Mouse (Mus musculus) lung, postnatal 25 days (tissue): ENCODE results near the gene Cd209d.
"Not testable (repeated sequence)": the region's sequence is repeated elsewhere in the genome, so short reads cannot be mapped to it uniquely, and the experiment has no call there.

Experiments
- DNase-seq: peaks from one replicate; pipeline ENCODE4 v3.0.0; 2022; ENCODE audit warnings: low spot score

The Cd209d gene

DNA sequence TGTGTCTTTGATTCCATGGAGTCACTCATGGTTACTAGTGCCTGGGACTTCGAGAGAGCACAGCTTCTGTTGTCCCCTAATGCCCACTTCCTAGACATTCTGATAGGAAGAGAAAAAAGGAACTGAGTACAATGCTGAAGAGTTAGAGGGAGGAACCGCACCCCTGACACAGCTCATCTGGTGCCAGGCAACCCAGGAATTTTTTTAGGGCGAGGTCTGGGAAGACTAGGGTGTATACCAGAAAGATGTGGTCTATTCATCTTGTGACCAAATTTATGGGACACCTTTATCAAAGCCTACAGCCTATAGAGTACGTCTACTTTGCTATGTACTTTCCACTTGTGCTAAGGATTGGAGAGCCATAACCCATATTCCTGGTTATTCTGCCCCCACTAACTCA is at the start of gene Cd209d:
Gene Cd209d (minus strand): TSS at position 101 of the 400 bp plus-strand sequence.
- no peak for DNase-seq

GRCm38 (mm10) chr8:3926744-3927143 is 48.4 kb upstream of the Cd209d start, which contains the start of gene Cd209b:
Gene Cd209b, minus strand, starts transcription at chr8:3926844.
- no peak for DNase-seq

- DNase-seq = no peak
These were observed 2.2 kb downstream of the Cd209d start for GRCm38 (mm10) chr8:3876121-3876520.

- DNase-seq = not testable (repeated sequence)
These were observed 15.6 kb downstream of the Cd209d start for GRCm38 (mm10) chr8:3862736-3863135.

DNA sequence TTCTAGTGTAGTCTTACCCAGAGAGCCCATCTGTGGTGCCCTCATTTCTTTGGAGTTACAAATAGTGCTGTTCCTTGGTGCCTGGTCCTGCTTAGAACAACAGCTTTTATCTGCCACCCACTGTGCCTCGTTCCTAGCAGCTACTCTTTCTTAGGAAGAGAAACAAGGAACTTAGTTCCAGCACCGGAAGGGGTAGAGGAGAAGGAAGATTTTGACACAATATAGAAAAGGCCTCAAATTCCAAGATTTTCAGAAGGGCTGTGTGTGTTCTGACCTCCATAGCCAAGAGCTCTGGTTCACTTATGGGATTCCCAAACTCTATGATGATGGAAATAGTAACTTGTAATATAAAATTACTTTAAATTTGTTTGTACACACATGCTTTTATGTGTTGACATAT is 24.1 kb downstream of the Cd209d start, which contains the start of gene Cd209e:
Gene Cd209e (minus strand): TSS at position 101 of the 400 bp plus-strand sequence.
- DNase-seq = no peak
